Mouse (Mus musculus): ENCODE measurements around the gene Cit.

- no peak for TF ChIP-seq CTCF (IDR thresholded peaks at IDR 0.05; ENCODE audit: low read depth, low read length)
- TF ChIP-seq TAL1 (conservative IDR thresholded peaks at IDR 0.05; ENCODE audit: low read depth, low read length), result no peak
- no peak for TF ChIP-seq POLR2AphosphoS5 (IDR thresholded peaks at IDR 0.05; ENCODE audit: insufficient replicate concordance, low read depth, low read length)
- TF ChIP-seq GATA1 (IDR thresholded peaks at IDR 0.05; ENCODE audit: borderline replicate concordance, low read length), result no peak
- no peak for TF ChIP-seq GATA2 (IDR thresholded peaks at IDR 0.05; ENCODE audit: borderline replicate concordance, low read depth, low read length)
Measured at GRCm38 (mm10) chr5:115884429-115884828, 39.4 kb downstream of the Cit start.

Data from G1E (cell line).